Mouse (Mus musculus) E14TG2a.4 (cell line): ENCODE data around the gene Zbtb7a.

Experiments
- CTCF ChIP-seq: conservative IDR thresholded peaks from 2 replicates; pipeline ENCODE4 v1.5.1; 2014; ENCODE audit warnings: low read length
- POU5F1 ChIP-seq: IDR thresholded peaks from 2 replicates; pipeline ENCODE4 v1.6.1; 2014; ENCODE audit warnings: low read length, borderline replicate concordance

DNA sequence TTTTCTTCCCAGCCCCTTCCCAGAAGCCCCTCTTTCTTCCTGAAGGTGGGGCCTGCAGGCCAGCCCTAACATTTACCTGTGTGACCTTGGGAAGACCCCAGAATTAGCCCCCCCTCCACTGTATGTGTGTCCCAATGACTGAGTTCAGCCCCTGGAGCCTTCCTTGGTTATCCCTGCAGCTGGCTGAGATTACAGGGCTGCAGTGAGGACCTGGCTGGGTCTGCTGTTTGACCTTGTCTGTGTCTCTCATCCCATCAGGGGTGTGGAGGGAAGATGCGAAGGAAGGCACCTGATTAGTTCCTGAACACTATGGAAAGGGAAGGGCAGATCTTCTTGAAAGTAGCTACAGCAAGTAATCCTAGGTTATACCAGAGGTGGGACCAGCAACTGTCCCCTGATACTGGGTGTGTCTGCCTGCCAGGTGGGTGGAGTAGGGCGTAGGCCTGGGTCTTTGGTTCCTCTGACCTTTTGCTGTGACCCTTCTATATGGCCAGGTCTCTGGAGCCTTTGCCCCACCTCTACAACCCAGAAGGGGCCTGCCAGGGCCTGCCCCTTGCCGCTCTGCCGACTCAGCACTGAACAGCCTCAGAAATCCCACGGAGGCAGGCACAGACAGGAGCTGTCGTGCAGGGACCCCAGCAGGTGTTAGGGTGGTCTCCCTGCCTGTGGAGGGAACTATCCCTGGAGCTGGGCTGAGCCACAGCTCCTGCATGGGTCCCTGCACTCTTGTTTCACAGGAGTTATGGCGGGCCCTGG, 6.6 kb downstream of the Zbtb7a start:
- TF ChIP-seq CTCF (no peak), POU5F1 (no peak)
